Mouse (Mus musculus) heart, embryonic 11.5 days (tissue): Measurements from ENCODE around the gene Cinp. TPM values are rescaled to one million over a fixed set of nuclear protein-coding genes. Genes with fewer than 3 reads are reported as not detected.

Experiments used
- ATAC-seq: fragments of 200-750 bp; cut with Nextera tagmentation; replicated peaks from 2 replicates; pipeline ENCODE4 v1.8.0; 2017; ENCODE audit warnings: moderate library complexity; ENCODE audit not compliant: insufficient number of reproducible peaks, low FRiP score, low TSS enrichment
- H3K27ac ChIP-seq: fragments of 300-500 bp; sonication (generic); 2 replicates; pipeline ENCODE4 v1.5.1; 2014; ENCODE audit warnings: mild to moderate bottlenecking, low read depth, low read length
- H3K27me3 ChIP-seq: fragments of 300-500 bp; sonication (generic); 2 replicates; pipeline ENCODE4 v1.6.1; 2014; ENCODE audit warnings: mild to moderate bottlenecking, low read length, mixed read lengths; ENCODE audit not compliant: control insufficient read depth, insufficient read depth
- H3K36me3 ChIP-seq: fragments of 300-500 bp; sonication (generic); 2 replicates; pipeline ENCODE4 v1.6.1; 2014; ENCODE audit warnings: mild to moderate bottlenecking, low read length, moderate library complexity, mixed read lengths; ENCODE audit not compliant: control insufficient read depth, insufficient read depth
- H3K4me1 ChIP-seq: fragments of 300-500 bp; sonication (generic); 2 replicates; pipeline ENCODE4 v1.6.1; 2014; ENCODE audit warnings: low read length; ENCODE audit not compliant: control insufficient read depth, insufficient read depth
- H3K4me2 ChIP-seq: fragments of 300-500 bp; sonication (generic); 2 replicates; pipeline ENCODE4 v1.6.1; 2014; ENCODE audit warnings: mild to moderate bottlenecking, moderate library complexity
- H3K4me3 ChIP-seq: fragments of 300-500 bp; sonication (generic); 2 replicates; pipeline ENCODE4 v1.5.1; 2014; ENCODE audit warnings: low read depth, low read length
- H3K9ac ChIP-seq: fragments of 300-500 bp; sonication (generic); 2 replicates; pipeline ENCODE4 v1.6.1; 2014; ENCODE audit warnings: mild to moderate bottlenecking, low read depth, low read length, moderate library complexity
- H3K9me3 ChIP-seq: fragments of 300-500 bp; sonication (generic); replicated peaks from 2 replicates; pipeline ENCODE4 v1.6.1; 2016; ENCODE audit warnings: low read length; ENCODE audit not compliant: control insufficient read depth
- WGBS: fragments of 180-500 bp; shearing (Covaris S2); extraction: QIAGEN DNeasy Blood & Tissue Kit; methylation state at CpG from one replicate; pipeline ENCODE4 v1.1.7; 2014; ENCODE audit not compliant: insufficient replicate concordance; 5-methylcytosine and 5-hydroxymethylcytosine counted together
- polyA plus RNA-seq: library from polyadenylated mRNA; unstranded; fragments of >200 nt; fragmentation: Nextera tagmentation; extraction: Ambion mirVana; gene quantifications from 2 replicates; pipeline ENCODE4 v1.2.1, GENCODE M21; 2014

Cinp gene
- polyA plus RNA-seq, 1 experiment from 2014 or later, result 70.5 TPM

GRCm38 (mm10) chr12:110844227-110845130, 44.5 kb downstream of the Cinp start:
- WGBS, result 1% methylated on average over 42 of the region's 42 CpGs
- no peaks in the 10 kb centered on the region for H3K9me3 ChIP-seq
- peaks cover 11% of the 10 kb centered on the region for H3K4me1 ChIP-seq
- H3K36me3 ChIP-seq, result no peaks in the 10 kb centered on the region
- H3K4me3 ChIP-seq, result peak overlapping the region; percentile 54
- peak overlapping the region; percentile 64 for H3K9ac ChIP-seq
- no peak for ATAC-seq
- H3K27ac ChIP-seq, result peak overlapping the region; percentile 64
- no peaks in the 10 kb centered on the region for H3K27me3 ChIP-seq
- H3K4me2 ChIP-seq, result peak overlapping the region; percentile 87

- WGBS, result 18% methylated on average over 32 of the region's 32 CpGs
- Histone ChIP-seq H3K4me1 (peaks cover 11% of the 10 kb centered on the region), H3K9me3 (no peaks in the 10 kb centered on the region), H3K9ac (peak overlapping the region; percentile 64), H3K27ac (no peak overlapping the region), H3K27me3 (no peaks in the 10 kb centered on the region), H3K4me2 (peak overlapping the region; percentile 87), H3K4me3 (peak overlapping the region; percentile 54), H3K36me3 (no peaks in the 10 kb centered on the region)
- ATAC-seq, result no peak
These were observed 45.5 kb downstream of the Cinp start for GRCm38 (mm10) chr12:110843194-110844048.

GRCm38 (mm10) chr12:110841731-110842493, 47.0 kb downstream of the Cinp start:
- H3K36me3 ChIP-seq, result no peaks in the 10 kb centered on the region
- no peak overlapping the region for H3K4me3 ChIP-seq
- no peak overlapping the region for H3K9ac ChIP-seq
- ATAC-seq, result no peak
- no peak overlapping the region; the same call in 1 of the 2 replicates for H3K4me2 ChIP-seq
- H3K9me3 ChIP-seq, result no peaks in the 10 kb centered on the region
- H3K27ac ChIP-seq, result no peak overlapping the region
- WGBS, result 65% methylated on average over 5 of the region's 5 CpGs
- H3K4me1 ChIP-seq, result peaks cover 16% of the 10 kb centered on the region
- no peaks in the 10 kb centered on the region for H3K27me3 ChIP-seq

GRCm38 (mm10) chr12:110840348-110841198, 48.4 kb downstream of the Cinp start, which contains the start of gene Mok:
Mok (minus strand) TSS chr12:110840939.
- no peaks in the 10 kb centered on the region for H3K9me3 ChIP-seq
- ATAC-seq, result peak; percentile 58
- H3K4me2 ChIP-seq, result peak within 1 kb of the TSS; percentile 74
- H3K4me3 ChIP-seq, result peak within 1 kb of the TSS; percentile 78
- WGBS, result under 1% methylated on average over 71 of the region's 71 CpGs
- H3K27me3 ChIP-seq, result no peaks in the 10 kb centered on the region
- peaks cover 8% of the 10 kb centered on the region for H3K4me1 ChIP-seq
- H3K36me3 ChIP-seq, result no peaks in the 10 kb centered on the region
- H3K9ac ChIP-seq, result peak within 1 kb of the TSS; percentile 52; the same call in 1 of the 2 replicates
- no peak within 1 kb of the TSS for H3K27ac ChIP-seq

- no peaks in the 10 kb centered on the region for H3K36me3 ChIP-seq
- H3K9me3 ChIP-seq, result no peaks in the 10 kb centered on the region
- H3K9ac ChIP-seq, result no peak overlapping the region
- no peak overlapping the region for H3K4me3 ChIP-seq
- H3K4me1 ChIP-seq, result peaks cover 6% of the 10 kb centered on the region; the same call in 1 of the 2 replicates
- no peak overlapping the region for H3K27ac ChIP-seq
- H3K27me3 ChIP-seq, result 0 out of 2 replicates have a peak, but pooled peaks cover 2% of the 10 kb centered on the region
- 80% methylated on average over 8 of the region's 8 CpGs for WGBS
- no peak for ATAC-seq
- no peak overlapping the region for H3K4me2 ChIP-seq
These were observed 51.1 kb downstream of the Cinp start for GRCm38 (mm10) chr12:110837850-110838249.

- peak overlapping the region; percentile 7; the same call in 1 of the 2 replicates for H3K4me2 ChIP-seq
- H3K27me3 ChIP-seq, result 0 out of 2 replicates have a peak, but pooled peaks cover 2% of the 10 kb centered on the region
- no peak for ATAC-seq
- no peaks in the 10 kb centered on the region for H3K36me3 ChIP-seq
- WGBS, result 36% methylated on average over 5 of the region's 5 CpGs
- H3K4me1 ChIP-seq, result peaks cover 6% of the 10 kb centered on the region; the same call in 1 of the 2 replicates
- 0 out of 2 replicates have a peak overlapping the region, but pooled peaks have one; percentile 50 for H3K9ac ChIP-seq
- H3K27ac ChIP-seq, result no peak overlapping the region
- no peaks in the 10 kb centered on the region for H3K9me3 ChIP-seq
- H3K4me3 ChIP-seq, result no peak overlapping the region
These were observed 51.6 kb downstream of the Cinp start for GRCm38 (mm10) chr12:110837192-110837841.

GRCm38 (mm10) chr12:110836729-110837128, 52.2 kb downstream of the Cinp start:
- H3K4me3 ChIP-seq, result no peak overlapping the region
- H3K9me3 ChIP-seq, result no peaks in the 10 kb centered on the region
- H3K36me3 ChIP-seq, result no peaks in the 10 kb centered on the region
- WGBS, result 38% methylated on average over 6 of the region's 6 CpGs
- peaks cover 6% of the 10 kb centered on the region; the same call in 1 of the 2 replicates for H3K4me1 ChIP-seq
- no peak for ATAC-seq
- no peak overlapping the region; the same call in 1 of the 2 replicates for H3K4me2 ChIP-seq
- 0 out of 2 replicates have a peak overlapping the region, but pooled peaks have one; percentile 50 for H3K9ac ChIP-seq
- 0 out of 2 replicates have a peak, but pooled peaks cover 2% of the 10 kb centered on the region for H3K27me3 ChIP-seq
- no peak overlapping the region for H3K27ac ChIP-seq
